Mouse (Mus musculus): ENCODE measurements around the gene Otud4.

GRCm38 (mm10) chr8:79606225-79606624 lies 33.2 kb upstream of the Otud4 start:
- TF ChIP-seq CTCF (IDR thresholded peaks at IDR 0.05; ENCODE audit: borderline replicate concordance, insufficient read depth, low read length) (no peak), POLR2A (IDR thresholded peaks at IDR 0.05; ENCODE audit: low read depth, low read length) (no peak)

All from embryonic fibroblast, embryonic 13.5 days (primary cell).